Mouse (Mus musculus) lung, postnatal 10 days (tissue): ENCODE results near the gene Gm10160.
"Not testable (repeated sequence)": the region's sequence is repeated elsewhere in the genome, so short reads cannot be mapped to it uniquely, and the experiment has no call there.

Source experiments
- DNase-seq: peaks from one replicate; pipeline ENCODE4 v3.0.0; 2021

Gene Gm10160

GRCm38 (mm10) chr7:81856221-81856620 is 627 bp upstream of the Gm10160 start:
- no peak for DNase-seq

- no peak for DNase-seq
Measured at GRCm38 (mm10) chr7:81854568-81855307, 856 bp downstream of the Gm10160 start.

GRCm38 (mm10) chr7:81851706-81852105 is 3.9 kb downstream of the Gm10160 start:
- no peak for DNase-seq

- no peak for DNase-seq
Measured at GRCm38 (mm10) chr7:81850171-81850570, 5.4 kb downstream of the Gm10160 start.

GRCm38 (mm10) chr7:81849633-81850032 is 6.0 kb downstream of the Gm10160 start:
- DNase-seq, result no peak

- no peak for DNase-seq
Measured at GRCm38 (mm10) chr7:81849214-81849613, 6.4 kb downstream of the Gm10160 start.

GRCm38 (mm10) chr7:81847777-81848176 is 7.8 kb downstream of the Gm10160 start:
- no peak for DNase-seq

GRCm38 (mm10) chr7:81847010-81847409 is 8.6 kb downstream of the Gm10160 start:
- DNase-seq, result no peak

- DNase-seq, result no peak
Measured at GRCm38 (mm10) chr7:81846008-81846407, 9.6 kb downstream of the Gm10160 start.

GRCm38 (mm10) chr7:81845313-81845712 is 10.3 kb downstream of the Gm10160 start:
- DNase-seq, result no peak

- DNase-seq, result no peak
Measured at GRCm38 (mm10) chr7:81844801-81845200, 10.8 kb downstream of the Gm10160 start.

GRCm38 (mm10) chr7:81843903-81844302 is 11.7 kb downstream of the Gm10160 start:
- DNase-seq, result no peak

- DNase-seq, result no peak
Measured at GRCm38 (mm10) chr7:81842998-81843397, 12.6 kb downstream of the Gm10160 start.

- DNase-seq, result no peak
Measured at GRCm38 (mm10) chr7:81842141-81842540, 13.5 kb downstream of the Gm10160 start.

GRCm38 (mm10) chr7:81841439-81841838 is 14.2 kb downstream of the Gm10160 start:
- DNase-seq, result no peak

GRCm38 (mm10) chr7:81840661-81841181 is 14.9 kb downstream of the Gm10160 start:
- DNase-seq, result no peak

GRCm38 (mm10) chr7:81839746-81840145 is 15.8 kb downstream of the Gm10160 start:
- no peak for DNase-seq

- DNase-seq, result not testable (repeated sequence)
Measured at GRCm38 (mm10) chr7:81837771-81838170, 17.8 kb downstream of the Gm10160 start.

- DNase-seq, result no peak
Measured at GRCm38 (mm10) chr7:81835430-81835829, 20.2 kb downstream of the Gm10160 start.

- DNase-seq, result no peak
Measured at GRCm38 (mm10) chr7:81834847-81835246, 20.7 kb downstream of the Gm10160 start.

GRCm38 (mm10) chr7:81829379-81829894 is 26.2 kb downstream of the Gm10160 start, which contains the start of gene Btbd1:
Btbd1 (minus strand) TSS chr7:81829431.
- peak; percentile 92 for DNase-seq

- peak; percentile 56 for DNase-seq
Measured at GRCm38 (mm10) chr7:81828681-81829378, 26.8 kb downstream of the Gm10160 start.

GRCm38 (mm10) chr7:81827806-81828667 is 27.6 kb downstream of the Gm10160 start:
- peak; percentile 30 for DNase-seq
